ENCODE assay signal across 9 mouse cellular contexts in genomic region chr11:102219994-102220346, GRCm38 (mm10). TPM values are rescaled to one million over a fixed set of nuclear protein-coding genes. Genes with fewer than 3 reads are reported as not detected.
A peak's percentile ranks its signal among the peaks of the same experiment; 100 is the strongest.
DNase-seq lines count a peak whose midpoint lies in the region; ATAC-seq lines count a peak whose summit lies in the region.
"Had no signal": no experiment of that assay in that cellular context is flagged by ENCODE, and none has a peak within 500 bp of the region (broad histone marks: within the 10 kb centered on the region; RNA-seq: fewer than 3 reads in every experiment).

No protein-coding gene starts in this region.

- H3K27ac ChIP-seq in embryonic facial prominence, embryonic 14.5 days (replicated peaks; ENCODE audit: low read depth, low read length) = peak overlapping the region; percentile 73; the same call in 1 of the 2 replicates

- 68% methylated on average over 4 of the region's 4 CpGs for WGBS in embryonic facial prominence, embryonic 14.5 days

- no peak overlapping the region for H3K4me3 ChIP-seq in embryonic facial prominence, embryonic 14.5 days (ENCODE audit: low read depth, low read length)

- peaks cover 18% of the 10 kb centered on the region; the same call in 1 of the 2 replicates for H3K36me3 ChIP-seq in embryonic facial prominence, embryonic 14.5 days (ENCODE audit: control insufficient read depth, insufficient read depth, low read length)

- no peak for ATAC-seq in embryonic facial prominence, embryonic 14.5 days (ENCODE audit: low read depth)
- ATAC-seq: Patski had no signal

- no peaks in the 10 kb centered on the region for H3K9me3 ChIP-seq in embryonic facial prominence, embryonic 14.5 days (ENCODE audit: control insufficient read depth, low read length)

- H3K27me3 ChIP-seq in embryonic facial prominence, embryonic 14.5 days (replicated peaks; ENCODE audit: control insufficient read depth, insufficient read depth, low read length) = no peaks in the 10 kb centered on the region
- H3K27me3 ChIP-seq: Patski had no signal

- DNase-seq in layer of hippocampus, adult 11-12 months (ENCODE audit: low spot score) = peak; percentile 44
- no peak for DNase-seq in layer of hippocampus, adult 9-10 months (ENCODE audit: low spot score)
- peak; percentile 58 for DNase-seq in adrenal gland, adult 8-10 months
- no peak for DNase-seq in embryonic facial prominence, embryonic 14.5 days (ENCODE audit: low spot score)
- DNase-seq in heart, postnatal 4 days = peak; percentile 95
- DNase-seq in thymus, postnatal 36 days = no peak
- DNase-seq in left cerebral cortex, postnatal 25 days (ENCODE audit: low spot score in 2 of 2) = no peak
- no peak for DNase-seq in urinary bladder, adult 2 months (ENCODE audit: low spot score)

- no peak overlapping the region for H3K9ac ChIP-seq in embryonic facial prominence, embryonic 14.5 days (ENCODE audit: low read depth, low read length)

- H3K4me2 ChIP-seq in embryonic facial prominence, embryonic 14.5 days (ENCODE audit: low read depth, low read length) = no peak overlapping the region

- H3K4me1 ChIP-seq in embryonic facial prominence, embryonic 14.5 days (ENCODE audit: control insufficient read depth, insufficient read depth, low read length) = peaks cover 62% of the 10 kb centered on the region

- intact Hi-C loops in left cerebral cortex, postnatal 25 days (cut with DNase I) = loop anchor here (2.0 kb wide), 2 partner anchors 19 to 25 kb away; no protein-coding TSS in a partner anchor

RNA-seq across cellular contexts. Expression of gene Hdac5, which starts 10.0 kb away (rescaled TPM):
- total RNA-seq in adrenal gland, adult 8-10 months (2022) = 100 to 1,000 TPM; 100 to 175 (median 132) TPM
- 44.0 and 47.2 TPM in 2 replicates for polyA plus RNA-seq in embryonic facial prominence, embryonic 14.5 days (2014; fragmentation: Nextera tagmentation; extraction: Ambion mirVana)
- 10 to 100 TPM; 90.7 to 91.4 TPM for total RNA-seq in heart, postnatal 4 days (2021)
- 100 to 1,000 TPM; 243 to 261 TPM for total RNA-seq in left cerebral cortex, postnatal 25 days (2021)
- polyA plus RNA-seq in urinary bladder, adult 2 months (2012; rRNA removed) = 58.1 and 75.4 TPM in 2 replicates

RNA-seq across cellular contexts. Expression of gene BC030867, which starts 28.7 kb away (rescaled TPM):
- under 1 TPM; 0.41 to 0.83 (median 0.56) TPM for total RNA-seq in adrenal gland, adult 8-10 months (2022)
- polyA plus RNA-seq in embryonic facial prominence, embryonic 14.5 days (2014; fragmentation: Nextera tagmentation; extraction: Ambion mirVana) = 11.7 and 12.6 TPM in 2 replicates
- 1 to 10 TPM; 5.3 TPM for total RNA-seq in heart, postnatal 4 days (2021)
- 1 to 10 TPM in 1 of 2 experiments, under 1 TPM in 1; 0.94 to 1.1 TPM for total RNA-seq in left cerebral cortex, postnatal 25 days (2021)
- polyA plus RNA-seq in urinary bladder, adult 2 months (2012; rRNA removed) = 0.41 TPM in 2 replicates

RNA-seq across cellular contexts. Expression of gene G6pc3, which starts 30.6 kb away (rescaled TPM):
- total RNA-seq in adrenal gland, adult 8-10 months (2022) = 100 to 1,000 TPM; 143 to 173 (median 158) TPM
- 27.9 and 29.3 TPM in 2 replicates for polyA plus RNA-seq in embryonic facial prominence, embryonic 14.5 days (2014; fragmentation: Nextera tagmentation; extraction: Ambion mirVana)
- 10 to 100 TPM; 29.9 to 32.6 TPM for total RNA-seq in heart, postnatal 4 days (2021)
- 10 to 100 TPM; 55.7 to 61.8 TPM for total RNA-seq in left cerebral cortex, postnatal 25 days (2021)
- 73.3 and 80.1 TPM in 2 replicates for polyA plus RNA-seq in urinary bladder, adult 2 months (2012; rRNA removed)

RNA-seq across cellular contexts. Expression of gene Lsm12, which starts 34.9 kb away (rescaled TPM):
- total RNA-seq in adrenal gland, adult 8-10 months (2022) = 10 to 100 TPM; 67.2 to 86.9 (median 81.0) TPM
- 92.9 and 98.4 TPM in 2 replicates for polyA plus RNA-seq in embryonic facial prominence, embryonic 14.5 days (2014; fragmentation: Nextera tagmentation; extraction: Ambion mirVana)
- total RNA-seq in heart, postnatal 4 days (2021) = 10 to 100 TPM; 71.3 to 75.3 TPM
- 10 to 100 TPM; 58.3 to 66.4 TPM for total RNA-seq in left cerebral cortex, postnatal 25 days (2021)
- 29.9 and 32.4 TPM in 2 replicates for polyA plus RNA-seq in urinary bladder, adult 2 months (2012; rRNA removed)

RNA-seq across cellular contexts. Expression of gene Asb16, which starts 48.6 kb away (rescaled TPM):
- 1 to 10 TPM in 2 of 4 experiments, under 1 TPM in 2; 0.20 to 1.2 (median 0.78) TPM for total RNA-seq in adrenal gland, adult 8-10 months (2022)
- 0.25 and 0.33 TPM in 2 replicates for polyA plus RNA-seq in embryonic facial prominence, embryonic 14.5 days (2014; fragmentation: Nextera tagmentation; extraction: Ambion mirVana)
- total RNA-seq in heart, postnatal 4 days (2021) = under 1 TPM; 0.33 to 0.41 TPM
- 1 to 10 TPM; 1.2 TPM for total RNA-seq in left cerebral cortex, postnatal 25 days (2021)
- 0.63 and 0.65 TPM in 2 replicates for polyA plus RNA-seq in urinary bladder, adult 2 months (2012; rRNA removed)

Comparison
In these comparisons a context has a peak if more than half of its experiments do, and no peak if none do; other contexts are left out.
1. DNase-seq: peak in layer of hippocampus, adult 11-12 months (single experiment), adrenal gland, adult 8-10 months (single experiment) and heart, postnatal 4 days (single experiment); none in layer of hippocampus, adult 9-10 months (single experiment), embryonic facial prominence, embryonic 14.5 days (single experiment), thymus, postnatal 36 days (0 of 2), left cerebral cortex, postnatal 25 days (0 of 2) and urinary bladder, adult 2 months (single experiment).